Mouse (Mus musculus): ENCODE results near the gene Tomm7. TPM values are rescaled to one million over a fixed set of nuclear protein-coding genes. Genes with fewer than 3 reads are reported as not detected.
"Not testable (repeated sequence)": the region's sequence is repeated elsewhere in the genome, so short reads cannot be mapped to it uniquely, and the experiment has no call there.

The Tomm7 gene
- 141 and 147 TPM in 2 replicates for polyA plus RNA-seq (2016; fragmentation: Nextera tagmentation; extraction: Ambion mirVana)

GRCm38 (mm10) chr5:23843674-23844530, at the start of gene Tomm7:
Tomm7 (minus strand) TSS chr5:23844161.
- H3K9ac ChIP-seq (replicated peaks) = peak within 1 kb of the TSS; percentile 73
- H3K36me3 ChIP-seq = peaks cover 21% of the 10 kb centered on the region
- ATAC-seq (ENCODE audit: insufficient number of reproducible peaks, insufficient read depth, low FRiP score, low TSS enrichment, low read depth) = peak; percentile 89
- H3K4me2 ChIP-seq = peak within 1 kb of the TSS; percentile 76
- H3K9me3 ChIP-seq = no peaks in the 10 kb centered on the region
- WGBS = under 1% methylated on average over 44 of the region's 44 CpGs
- peaks cover 10% of the 10 kb centered on the region for H3K4me1 ChIP-seq (replicated peaks)
- peak within 1 kb of the TSS; percentile 87 for H3K27ac ChIP-seq
- H3K4me3 ChIP-seq (replicated peaks) = peak within 1 kb of the TSS; percentile 67
- no peaks in the 10 kb centered on the region for H3K27me3 ChIP-seq

- H3K36me3 ChIP-seq = no peaks in the 10 kb centered on the region
- no peak overlapping the region for H3K4me3 ChIP-seq (replicated peaks)
- no peaks in the 10 kb centered on the region for H3K9me3 ChIP-seq
- H3K27ac ChIP-seq = no peak overlapping the region
- WGBS = 70% methylated on average over 5 of the region's 5 CpGs
- no peaks in the 10 kb centered on the region for H3K4me1 ChIP-seq (replicated peaks)
- no peak overlapping the region for H3K4me2 ChIP-seq
- no peaks in the 10 kb centered on the region for H3K27me3 ChIP-seq
- no peak for ATAC-seq (ENCODE audit: insufficient number of reproducible peaks, insufficient read depth, low FRiP score, low TSS enrichment, low read depth)
- no peak overlapping the region for H3K9ac ChIP-seq (replicated peaks)
Measured at GRCm38 (mm10) chr5:23893156-23893863, 49.3 kb upstream of the Tomm7 start.

GRCm38 (mm10) chr5:23890734-23891133, 46.8 kb upstream of the Tomm7 start:
- H3K9ac ChIP-seq (replicated peaks) = no peak overlapping the region
- H3K27me3 ChIP-seq = no peaks in the 10 kb centered on the region
- no peak overlapping the region for H3K4me2 ChIP-seq
- no peak overlapping the region for H3K4me3 ChIP-seq (replicated peaks)
- no peak for ATAC-seq (ENCODE audit: insufficient number of reproducible peaks, insufficient read depth, low FRiP score, low TSS enrichment, low read depth)
- no peaks in the 10 kb centered on the region for H3K9me3 ChIP-seq
- no peak overlapping the region for H3K27ac ChIP-seq
- no peaks in the 10 kb centered on the region for H3K36me3 ChIP-seq
- 38% methylated on average over 10 of the region's 10 CpGs for WGBS
- no peaks in the 10 kb centered on the region for H3K4me1 ChIP-seq (replicated peaks)

- 78% methylated on average over 4 of the region's 4 CpGs for WGBS
- no peaks in the 10 kb centered on the region for H3K4me1 ChIP-seq (replicated peaks)
- ATAC-seq (ENCODE audit: insufficient number of reproducible peaks, insufficient read depth, low FRiP score, low TSS enrichment, low read depth) = no peak
- no peaks in the 10 kb centered on the region for H3K36me3 ChIP-seq
- no peak overlapping the region for H3K27ac ChIP-seq
- no peak overlapping the region for H3K9ac ChIP-seq (replicated peaks)
- H3K4me2 ChIP-seq = no peak overlapping the region
- H3K4me3 ChIP-seq (replicated peaks) = no peak overlapping the region
- H3K9me3 ChIP-seq = no peaks in the 10 kb centered on the region
- H3K27me3 ChIP-seq = no peaks in the 10 kb centered on the region
Measured at GRCm38 (mm10) chr5:23889461-23889860, 45.5 kb upstream of the Tomm7 start.

- Histone ChIP-seq H3K4me3 (replicated peaks) (no peak overlapping the region), H3K4me1 (replicated peaks) (no peaks in the 10 kb centered on the region), H3K9me3 (no peaks in the 10 kb centered on the region), H3K4me2 (no peak overlapping the region), H3K36me3 (no peaks in the 10 kb centered on the region), H3K9ac (replicated peaks) (no peak overlapping the region), H3K27ac (no peak overlapping the region), H3K27me3 (no peaks in the 10 kb centered on the region)
- ATAC-seq (ENCODE audit: insufficient number of reproducible peaks, insufficient read depth, low FRiP score, low TSS enrichment, low read depth) = no peak
- 73% methylated on average over 3 of the region's 3 CpGs for WGBS
Measured at GRCm38 (mm10) chr5:23887111-23887510, 43.1 kb upstream of the Tomm7 start.

- no peak for ATAC-seq (ENCODE audit: insufficient number of reproducible peaks, insufficient read depth, low FRiP score, low TSS enrichment, low read depth)
- Histone ChIP-seq H3K9me3 (no peaks in the 10 kb centered on the region), H3K4me2 (no peak overlapping the region), H3K4me1 (replicated peaks) (no peaks in the 10 kb centered on the region), H3K27ac (no peak overlapping the region), H3K9ac (replicated peaks) (no peak overlapping the region), H3K4me3 (replicated peaks) (no peak overlapping the region), H3K27me3 (no peaks in the 10 kb centered on the region), H3K36me3 (no peaks in the 10 kb centered on the region)
- WGBS = 63% methylated on average over 5 of the region's 5 CpGs
Measured at GRCm38 (mm10) chr5:23874457-23874856, 30.5 kb upstream of the Tomm7 start.

GRCm38 (mm10) chr5:23872586-23872985, 28.6 kb upstream of the Tomm7 start:
- no peak for ATAC-seq (ENCODE audit: insufficient number of reproducible peaks, insufficient read depth, low FRiP score, low TSS enrichment, low read depth)
- Histone ChIP-seq H3K36me3 (no peaks in the 10 kb centered on the region), H3K4me2 (no peak overlapping the region), H3K9ac (replicated peaks) (no peak overlapping the region), H3K9me3 (no peaks in the 10 kb centered on the region), H3K4me3 (replicated peaks) (no peak overlapping the region), H3K27me3 (no peaks in the 10 kb centered on the region), H3K27ac (no peak overlapping the region), H3K4me1 (replicated peaks) (no peaks in the 10 kb centered on the region)
- 85% methylated on average over 6 of the region's 6 CpGs for WGBS

- H3K27ac ChIP-seq; ATAC-seq (ENCODE audit: insufficient number of reproducible peaks, insufficient read depth, low FRiP score, low TSS enrichment, low read depth); H3K4me2 ChIP-seq; H3K4me3 ChIP-seq (replicated peaks); H3K27me3 ChIP-seq; H3K9me3 ChIP-seq; H3K36me3 ChIP-seq; H3K9ac ChIP-seq (replicated peaks); H3K4me1 ChIP-seq (replicated peaks): not testable (repeated sequence)
- 88% methylated on average over 2 of the region's 2 CpGs for WGBS
Measured at GRCm38 (mm10) chr5:23871323-23871722, 27.4 kb upstream of the Tomm7 start.

- Histone ChIP-seq H3K36me3 (peaks cover 4% of the 10 kb centered on the region; the same call in 1 of the 2 replicates), H3K4me3 (replicated peaks) (no peak overlapping the region), H3K27me3 (no peaks in the 10 kb centered on the region), H3K4me1 (replicated peaks) (0 out of 2 replicates have a peak, but pooled peaks cover 7% of the 10 kb centered on the region), H3K9me3 (no peaks in the 10 kb centered on the region), H3K27ac (no peak overlapping the region), H3K4me2 (no peak overlapping the region), H3K9ac (replicated peaks) (no peak overlapping the region)
- no peak for ATAC-seq (ENCODE audit: insufficient number of reproducible peaks, insufficient read depth, low FRiP score, low TSS enrichment, low read depth)
- WGBS = 85% methylated on average over 5 of the region's 5 CpGs
Measured at GRCm38 (mm10) chr5:23865941-23866340, 22.0 kb upstream of the Tomm7 start.

- peaks cover 17% of the 10 kb centered on the region; the same call in 1 of the 2 replicates for H3K36me3 ChIP-seq
- no peak overlapping the region for H3K4me3 ChIP-seq (replicated peaks)
- H3K9me3 ChIP-seq = no peaks in the 10 kb centered on the region
- no peak overlapping the region for H3K4me2 ChIP-seq
- H3K27ac ChIP-seq = no peak overlapping the region
- ATAC-seq (ENCODE audit: insufficient number of reproducible peaks, insufficient read depth, low FRiP score, low TSS enrichment, low read depth) = no peak
- H3K9ac ChIP-seq (replicated peaks) = no peak overlapping the region
- 0 out of 2 replicates have a peak, but pooled peaks cover 7% of the 10 kb centered on the region for H3K4me1 ChIP-seq (replicated peaks)
- 86% methylated on average over 13 of the region's 13 CpGs for WGBS
- no peaks in the 10 kb centered on the region for H3K27me3 ChIP-seq
Measured at GRCm38 (mm10) chr5:23864054-23864965, 20.3 kb upstream of the Tomm7 start.
